Mouse (Mus musculus) gastrocnemius, postnatal 4 days (tissue): ENCODE results near the gene Agpat3. TPM values are rescaled to one million over a fixed set of nuclear protein-coding genes. Genes with fewer than 3 reads are reported as not detected.

Experiments
- DNase-seq, 2 experiments: peaks; one replicate each; pipeline ENCODE4 v3.0.0; 2021 to 2022; ENCODE audit warnings: low spot score in 2 of 2, mixed read lengths in 2 of 2
- total RNA-seq, 2 experiments: library from RNA; stranded (reverse); gene quantifications; 2 replicates each; pipeline ENCODE4 v1.2.3; 2021

Gene Agpat3
- total RNA-seq, 2 experiments from 2014 or later, result 231 to 259 TPM

DNA sequence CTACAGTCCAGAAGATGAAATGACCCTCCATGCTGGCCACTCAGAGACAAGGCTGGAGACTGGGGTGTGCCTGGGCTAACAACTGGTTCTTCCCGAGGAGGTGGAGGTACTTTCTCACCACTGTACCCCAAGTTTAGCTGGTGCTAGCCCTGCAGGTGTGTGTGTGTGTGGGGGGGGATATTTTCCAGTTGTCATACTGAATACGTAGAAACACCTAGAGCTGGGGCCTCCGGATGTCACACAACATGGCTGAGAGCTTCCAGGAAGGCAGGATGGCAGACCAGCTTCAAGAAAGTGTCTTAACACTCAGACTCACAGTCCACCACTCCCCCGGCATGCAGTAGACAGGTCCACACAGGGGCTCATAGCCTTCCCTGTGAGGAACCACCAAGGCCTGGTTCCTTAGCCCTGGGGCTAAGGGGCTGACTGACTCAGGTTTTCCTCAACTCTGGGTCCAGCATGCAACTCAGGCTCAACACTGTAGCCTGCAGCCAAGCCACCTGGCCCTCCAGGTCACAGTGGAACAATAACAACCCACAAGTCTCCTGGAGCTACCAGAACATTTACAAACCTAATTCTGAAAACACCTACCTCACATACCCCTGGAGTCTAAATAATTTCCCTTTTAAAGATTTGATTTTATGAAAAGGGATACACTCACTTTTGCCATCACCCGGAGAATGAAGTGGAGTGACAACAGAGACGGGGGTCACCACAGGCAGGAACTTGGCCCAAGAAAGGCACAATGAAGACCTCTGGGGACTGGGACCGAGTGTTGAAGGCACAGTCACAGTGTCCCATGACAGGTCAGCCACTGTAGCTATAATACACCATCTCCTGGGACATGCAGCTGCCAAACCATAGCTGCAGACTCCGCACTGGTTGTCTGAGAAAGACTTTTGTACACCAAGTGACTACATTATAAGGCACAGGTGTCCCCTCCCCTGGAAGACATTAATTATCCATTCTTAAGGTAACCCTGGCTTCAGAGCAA, 53.3 kb downstream of the Agpat3 start:
- DNase-seq, result no peak

GRCm38 (mm10) chr10:78297576-78298484, 54.5 kb downstream of the Agpat3 start:
- peak; percentile 39 to 75 for DNase-seq

DNA sequence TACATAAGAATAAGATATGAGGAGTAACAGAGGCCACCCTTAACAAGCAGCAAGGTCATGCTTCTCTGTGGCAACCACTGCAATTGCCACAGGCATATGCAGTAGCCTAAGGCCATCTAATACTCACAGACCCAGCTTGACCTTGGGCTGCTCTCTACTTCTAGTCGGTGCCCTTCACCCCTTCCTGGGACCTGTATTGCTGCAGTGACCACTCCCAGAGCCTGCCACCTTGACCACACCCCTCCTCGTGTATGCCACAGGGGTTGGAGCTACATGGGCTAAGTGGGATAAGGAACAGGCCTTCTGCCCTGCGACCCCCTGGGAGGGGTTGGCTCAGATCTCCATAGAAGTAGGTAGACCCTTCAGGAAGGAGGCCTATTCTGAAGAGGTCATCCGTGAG, 55.3 kb downstream of the Agpat3 start:
- DNase-seq, result no peak

- DNase-seq, result no peak
These were observed 55.9 kb downstream of the Agpat3 start for GRCm38 (mm10) chr10:78296371-78296770.

DNA sequence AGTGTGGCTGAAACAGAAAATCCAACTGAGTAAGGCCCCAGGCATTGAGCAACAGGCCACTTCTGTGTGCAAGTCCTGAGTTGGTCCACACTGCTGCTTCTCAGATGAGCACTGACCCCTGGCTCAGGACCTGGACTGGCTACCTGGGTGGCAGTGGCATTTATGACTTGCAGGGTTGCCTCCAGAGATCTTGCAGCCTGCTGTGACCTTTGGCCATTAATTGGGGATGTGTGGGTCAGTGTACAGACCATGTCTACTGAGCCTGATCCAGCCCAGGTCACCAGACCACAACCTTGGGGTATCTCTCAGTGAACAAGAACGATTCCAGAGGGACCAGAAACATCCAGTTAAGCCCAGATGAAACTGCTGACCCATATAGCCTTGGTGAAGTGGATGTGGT, 58.7 kb downstream of the Agpat3 start:
- DNase-seq, result no peak

DNA sequence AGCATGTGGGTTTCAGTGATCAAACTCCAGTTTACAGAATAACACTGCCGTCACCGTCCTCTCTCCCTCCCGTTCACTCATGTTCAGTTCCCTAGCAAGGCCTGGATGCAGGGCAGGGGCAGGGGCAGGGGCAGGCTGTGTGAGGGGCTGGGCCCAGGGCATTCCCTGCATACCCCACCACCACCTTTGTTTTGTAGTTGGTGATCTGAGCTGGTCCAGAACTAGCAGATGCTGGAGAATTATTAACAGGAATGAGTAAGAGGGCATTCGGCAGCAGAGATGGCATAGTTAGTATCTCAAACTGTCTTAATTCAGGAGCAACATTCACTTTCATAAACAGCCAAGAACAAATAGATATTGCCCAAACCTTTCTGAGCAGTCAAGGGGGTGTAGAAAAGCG, 59.9 kb downstream of the Agpat3 start:
- DNase-seq, result no peak

- DNase-seq, result no peak
These were observed 61.4 kb downstream of the Agpat3 start for GRCm38 (mm10) chr10:78290730-78291535.

GRCm38 (mm10) chr10:78288896-78289295, 63.4 kb downstream of the Agpat3 start:
- no peak for DNase-seq

DNA sequence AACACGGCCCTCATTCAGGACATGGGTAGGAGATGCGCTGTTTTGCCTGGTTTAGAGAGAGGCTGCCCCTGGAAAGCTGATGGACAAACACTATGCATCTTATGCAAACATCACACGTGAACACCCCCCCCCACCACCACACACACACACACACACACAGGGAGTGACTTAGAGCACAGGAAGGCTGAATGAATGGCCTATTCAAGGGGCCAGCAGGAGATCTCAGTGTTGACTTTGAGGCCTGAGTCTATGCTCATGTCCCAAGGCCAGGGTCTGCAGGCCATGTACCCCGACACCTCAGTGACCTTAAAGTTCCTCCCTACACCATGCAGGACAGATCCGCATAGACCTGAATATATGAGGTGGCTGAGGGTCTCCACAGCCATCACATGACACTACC, 64.2 kb downstream of the Agpat3 start:
- no peak for DNase-seq

GRCm38 (mm10) chr10:78287465-78288132, 64.7 kb downstream of the Agpat3 start:
- no peak for DNase-seq

- DNase-seq, result no peak
These were observed 66.3 kb downstream of the Agpat3 start for GRCm38 (mm10) chr10:78285959-78286358.

DNA sequence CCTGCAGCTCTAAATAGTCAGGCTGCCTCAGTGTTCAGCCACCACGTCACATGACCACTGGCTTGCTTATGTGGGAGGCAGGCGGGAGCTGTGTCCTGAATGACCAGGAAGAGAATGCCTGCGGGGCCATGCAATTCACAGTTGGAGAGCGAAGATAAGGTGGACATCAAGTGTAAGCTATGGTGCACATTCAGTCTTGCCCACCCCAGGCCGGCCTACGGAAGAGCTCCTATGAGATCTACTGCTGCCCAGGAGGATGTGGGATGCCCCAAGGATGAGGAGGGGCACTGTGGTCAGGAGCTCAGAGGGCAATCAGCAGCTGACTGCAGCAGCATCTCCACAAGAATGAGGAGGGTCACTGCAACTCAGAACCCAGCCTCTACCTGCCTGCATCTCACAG, 66.9 kb downstream of the Agpat3 start:
- DNase-seq, result no peak

- no peak for DNase-seq
These were observed 67.5 kb downstream of the Agpat3 start for GRCm38 (mm10) chr10:78284812-78285211.

DNA sequence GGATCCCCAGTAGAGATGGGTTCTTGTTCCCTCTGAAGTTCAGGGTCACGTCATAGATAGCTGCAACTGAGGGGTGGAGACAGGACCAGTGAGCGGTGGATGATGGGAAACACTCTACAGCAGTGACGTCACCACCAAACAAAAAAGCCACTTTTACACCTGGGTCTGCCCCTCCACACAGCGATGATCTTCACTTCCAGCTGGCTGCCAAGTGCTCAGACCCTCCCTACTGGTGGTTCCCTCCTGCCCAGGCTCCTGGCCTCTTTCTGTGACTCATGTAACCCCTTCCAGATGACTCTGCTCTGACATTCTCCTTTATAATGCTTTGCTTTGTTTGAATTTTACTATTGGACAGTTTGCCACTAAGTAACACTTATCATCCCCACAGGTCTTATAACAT, 69.9 kb downstream of the Agpat3 start:
- DNase-seq, result no peak

GRCm38 (mm10) chr10:78280486-78280885, 71.8 kb downstream of the Agpat3 start:
- no peak for DNase-seq

GRCm38 (mm10) chr10:78279210-78279609, 73.1 kb downstream of the Agpat3 start:
- DNase-seq, result peak in 1 of 2 experiments; percentile 35

DNA sequence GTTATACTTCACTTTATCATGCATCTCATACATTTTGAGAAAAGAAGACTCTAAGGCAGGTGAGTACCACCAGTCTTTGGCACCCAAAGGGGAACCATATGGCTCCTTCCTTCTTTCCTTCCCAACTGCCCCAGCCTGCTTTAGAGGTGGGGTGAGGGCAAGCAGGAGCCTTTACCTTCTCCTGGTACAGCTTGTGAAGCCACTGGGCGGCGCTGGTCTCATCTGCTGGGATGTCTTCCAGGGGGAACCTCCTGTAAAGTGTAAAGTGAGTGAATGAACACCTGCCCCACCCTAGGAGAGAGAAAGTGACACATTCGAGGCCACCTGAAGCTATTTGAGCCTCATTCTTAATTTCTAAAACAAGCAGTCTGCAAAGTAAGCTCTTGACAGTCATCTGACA, 74.5 kb downstream of the Agpat3 start:
- no peak for DNase-seq

GRCm38 (mm10) chr10:78276242-78276641, 76.0 kb downstream of the Agpat3 start:
- no peak for DNase-seq

GRCm38 (mm10) chr10:78272932-78273331, 79.4 kb downstream of the Agpat3 start:
- DNase-seq, result no peak

DNA sequence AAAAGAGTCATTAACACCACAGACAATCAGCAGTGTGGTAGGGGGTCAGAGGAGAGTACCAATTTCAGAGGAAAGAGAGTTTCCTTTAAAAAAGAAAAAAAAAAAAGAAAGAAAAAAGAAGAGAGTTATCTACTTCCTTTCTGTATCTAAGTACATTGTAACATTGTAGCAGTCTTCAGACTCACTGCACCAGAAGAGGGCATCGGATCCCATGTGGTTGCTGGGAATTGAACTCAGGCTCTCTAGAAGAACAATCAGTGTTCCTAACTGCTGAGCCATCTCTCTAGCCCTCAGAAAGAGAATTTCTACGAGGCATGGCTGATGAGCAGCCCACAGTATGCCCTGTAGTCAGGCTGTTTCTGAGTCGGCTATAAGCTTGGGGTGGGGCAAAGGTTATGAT, 86.4 kb downstream of the Agpat3 start:
- DNase-seq, result no peak
